ENCODE assay signal across 23 mouse cellular contexts in genomic region chr13:48459280-48459679, GRCm38 (mm10). TPM values are rescaled to one million over a fixed set of nuclear protein-coding genes. Genes with fewer than 3 reads are reported as not detected.
DNase-seq lines count a peak whose midpoint lies in the region; ATAC-seq lines count a peak whose summit lies in the region.
"Had no signal": no experiment of that assay in that cellular context is flagged by ENCODE, and none has a peak within 500 bp of the region (broad histone marks: within the 10 kb centered on the region; RNA-seq: fewer than 3 reads in every experiment).

No protein-coding gene starts in this region.

- H3K27ac ChIP-seq in intestine, embryonic 14.5 days (ENCODE audit: low read depth) = no peak overlapping the region
- H3K27ac ChIP-seq in intestine, embryonic 15.5 days = no peak overlapping the region
- H3K27ac ChIP-seq: embryonic facial prominence, embryonic 13.5 days; embryonic facial prominence, embryonic 15.5 days; forebrain, embryonic 10.5 days; forebrain, embryonic 12.5 days had no signal

- peak; percentile 63 for DNase-seq in heart, adult 11 months
- no peak for DNase-seq in heart, postnatal 25 days (ENCODE audit: low spot score)
- peak; percentile 37 for DNase-seq in intestine, embryonic 14.5 days (ENCODE audit: low spot score)
- DNase-seq in 416B (ENCODE audit: low read depth) = peak; percentile 13
- DNase-seq: adrenal gland, adult 2 months; adrenal gland, postnatal 10 days; adrenal gland, postnatal 25 days; cerebellum, adult 11 months; cerebellum, adult 18-20 months; cerebellum, adult 8-10 months; cerebellum, adult 9-11 months; cerebellum, postnatal 14 days; cerebellum, postnatal 36 days; embryo, embryonic 11 days had no signal

- 76% methylated on average over 5 of the region's 5 CpGs for WGBS in intestine, embryonic 14.5 days
- 74% methylated on average over 5 of the region's 5 CpGs for WGBS in intestine, embryonic 15.5 days

- H3K27me3 ChIP-seq in intestine, embryonic 14.5 days (replicated peaks; ENCODE audit: control insufficient read depth, insufficient read depth, low read length) = no peaks in the 10 kb centered on the region
- no peaks in the 10 kb centered on the region for H3K27me3 ChIP-seq in intestine, embryonic 15.5 days (replicated peaks)
- H3K27me3 ChIP-seq: embryonic facial prominence, embryonic 13.5 days; embryonic facial prominence, embryonic 15.5 days; forebrain, embryonic 12.5 days had no signal

- intact Hi-C loops in heart, postnatal 25 days (cut with DNase I) = no loop called here

- no peak overlapping the region for H3K9ac ChIP-seq in intestine, embryonic 14.5 days (ENCODE audit: low read length)
- no peak overlapping the region for H3K9ac ChIP-seq in intestine, embryonic 15.5 days
- H3K9ac ChIP-seq: embryonic facial prominence, embryonic 13.5 days; embryonic facial prominence, embryonic 15.5 days; forebrain, embryonic 12.5 days had no signal

- no peak for ATAC-seq in intestine, embryonic 14.5 days (replicated peaks; ENCODE audit: low FRiP score, low TSS enrichment, low read depth)
- no peak for ATAC-seq in intestine, embryonic 15.5 days
- ATAC-seq: forebrain, embryonic 14.5 days; forebrain, embryonic 16.5 days had no signal

- no peaks in the 10 kb centered on the region for H3K4me1 ChIP-seq in intestine, embryonic 14.5 days (replicated peaks; ENCODE audit: control insufficient read depth, insufficient read depth, low read length)
- H3K4me1 ChIP-seq in intestine, embryonic 15.5 days (replicated peaks) = no peaks in the 10 kb centered on the region
- H3K4me1 ChIP-seq: embryonic facial prominence, embryonic 13.5 days; embryonic facial prominence, embryonic 15.5 days had no signal

- H3K4me2 ChIP-seq in intestine, embryonic 14.5 days (ENCODE audit: low read length) = no peak overlapping the region
- H3K4me2 ChIP-seq in intestine, embryonic 15.5 days (replicated peaks) = no peak overlapping the region
- H3K4me2 ChIP-seq: embryonic facial prominence, embryonic 13.5 days; embryonic facial prominence, embryonic 15.5 days; forebrain, embryonic 12.5 days had no signal

- no peak overlapping the region for H3K4me3 ChIP-seq in intestine, embryonic 14.5 days (ENCODE audit: low read depth, low read length)
- no peak overlapping the region for H3K4me3 ChIP-seq in intestine, embryonic 15.5 days (replicated peaks)
- H3K4me3 ChIP-seq: embryonic facial prominence, embryonic 13.5 days; embryonic facial prominence, embryonic 15.5 days; erythroblast, embryonic 14.5 days; forebrain, embryonic 10.5 days; forebrain, embryonic 12.5 days had no signal

- no peaks in the 10 kb centered on the region for H3K36me3 ChIP-seq in intestine, embryonic 14.5 days (ENCODE audit: control insufficient read depth, insufficient read depth, low read length)
- H3K36me3 ChIP-seq in intestine, embryonic 15.5 days = no peaks in the 10 kb centered on the region
- H3K36me3 ChIP-seq: embryonic facial prominence, embryonic 13.5 days; embryonic facial prominence, embryonic 15.5 days; forebrain, embryonic 10.5 days; forebrain, embryonic 12.5 days had no signal

- H3K9me3 ChIP-seq in intestine, embryonic 14.5 days (ENCODE audit: control insufficient read depth, low read length) = no peaks in the 10 kb centered on the region
- no peaks in the 10 kb centered on the region for H3K9me3 ChIP-seq in intestine, embryonic 15.5 days
- H3K9me3 ChIP-seq: embryonic facial prominence, embryonic 13.5 days; embryonic facial prominence, embryonic 15.5 days; forebrain, embryonic 10.5 days; forebrain, embryonic 12.5 days had no signal

RNA-seq across cellular contexts. Expression of gene Zfp169, which starts 54.0 kb away (rescaled TPM):
- 1 to 10 TPM; 4.6 to 5.0 TPM for total RNA-seq in heart, postnatal 25 days (2021)
- 6.2 and 6.6 TPM in 2 replicates for polyA plus RNA-seq in intestine, embryonic 14.5 days (2014; fragmentation: Nextera tagmentation; extraction: Ambion mirVana)
- polyA plus RNA-seq in intestine, embryonic 15.5 days (2015; fragmentation: Nextera tagmentation; extraction: Ambion mirVana) = 3.0 and 3.1 TPM in 2 replicates

RNA-seq across cellular contexts. Expression of gene A830005F24Rik, which starts 54.1 kb away (rescaled TPM):
- not detected for total RNA-seq in heart, postnatal 25 days (2021)
- polyA plus RNA-seq in intestine, embryonic 14.5 days (2014; fragmentation: Nextera tagmentation; extraction: Ambion mirVana) = 0.79 and 1.1 TPM in 2 replicates
- polyA plus RNA-seq in intestine, embryonic 15.5 days (2015; fragmentation: Nextera tagmentation; extraction: Ambion mirVana) = 0.37 and 0.99 TPM in 2 replicates
- total RNA-seq: adrenal gland, adult 2 months; adrenal gland, postnatal 25 days; adrenal gland, postnatal 4 days had no signal
- polyA plus RNA-seq: adrenal gland, adult 2 months; erythroblast, embryonic 14.5 days had no signal
